Mouse (Mus musculus): ENCODE data around the gene Syt9. TPM values are rescaled to one million over a fixed set of nuclear protein-coding genes. Genes with fewer than 3 reads are reported as not detected.
A peak's percentile ranks its signal among the peaks of the same experiment; 100 is the strongest.

The Syt9 gene
- polyA plus RNA-seq (2012; rRNA removed) = 0.21 and 0.48 TPM in 2 replicates

DNA sequence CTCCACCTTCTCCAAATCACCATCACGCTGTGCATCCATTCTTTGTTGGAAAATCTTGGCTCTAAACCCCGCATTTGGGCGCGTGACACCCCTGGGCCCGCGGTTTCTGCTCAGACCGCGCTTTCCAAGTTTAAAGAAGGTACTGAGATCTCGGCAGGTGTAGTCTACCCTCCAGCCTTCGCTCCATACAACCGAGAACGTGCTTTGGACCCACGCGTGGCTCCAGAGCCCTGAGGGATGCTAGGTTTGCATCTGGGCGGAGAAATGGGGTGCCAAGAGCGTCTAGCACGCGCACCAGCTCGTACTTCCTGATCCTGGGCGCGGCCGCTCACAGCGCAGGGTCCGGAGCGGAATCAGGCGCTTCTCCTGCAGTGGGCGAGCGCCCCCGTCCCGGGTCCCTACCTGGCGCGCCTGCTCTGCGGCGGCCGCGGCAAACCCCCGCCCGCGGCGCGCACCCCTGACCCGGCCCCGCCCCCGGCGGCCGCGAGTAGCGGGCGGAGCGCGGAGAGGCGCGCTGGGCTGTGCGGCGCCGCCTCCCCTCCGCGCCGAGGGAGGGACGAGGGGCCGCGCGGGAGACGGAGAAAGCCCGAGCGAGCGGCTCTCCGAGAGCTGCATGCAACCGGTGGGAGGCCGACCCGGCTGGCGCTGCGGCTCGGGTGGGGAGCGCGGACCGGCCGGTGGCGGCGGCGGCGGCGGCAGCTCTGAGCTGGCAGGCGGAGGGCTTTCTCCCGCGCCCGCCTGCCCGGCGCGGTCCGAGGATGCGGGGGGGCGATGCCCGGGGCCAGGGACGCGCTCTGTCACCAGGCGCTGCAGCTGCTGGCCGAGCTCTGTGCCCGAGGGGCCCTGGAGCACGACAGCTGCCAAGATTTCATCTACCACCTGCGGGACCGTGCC is at the start of gene Syt9:
Syt9 (plus strand) TSS at position 497 of the 894 bp plus-strand sequence.
- DNase-seq = peak; percentile 30
- TF ChIP-seq POLR2A (IDR thresholded peaks at IDR 0.05; ENCODE audit: borderline replicate concordance, extremely low read depth, low read depth, low read length) (no peak), CTCF (IDR thresholded peaks at IDR 0.05; ENCODE audit: insufficient read depth, low read length) (no peak)
- 1% methylated on average over 81 of the region's 102 CpGs for WGBS

DNA sequence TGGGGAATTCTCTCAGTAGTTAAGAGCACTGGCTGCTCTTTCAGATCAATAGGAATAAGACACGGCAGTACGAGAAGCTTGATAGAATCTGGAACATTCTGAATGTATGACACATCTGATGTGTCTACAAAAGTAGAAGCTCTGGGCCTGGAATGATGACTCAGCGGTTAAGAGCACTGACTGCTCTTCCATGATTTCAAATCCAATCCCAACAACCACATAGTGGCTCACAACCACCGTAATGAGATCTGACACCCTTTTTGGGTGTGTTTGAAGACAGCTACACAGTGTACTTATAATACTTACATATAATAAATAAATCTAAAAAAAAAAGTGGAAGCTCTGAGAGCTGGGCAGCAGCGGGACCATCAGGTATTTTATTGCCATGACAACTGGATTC is 31.5 kb upstream of the Syt9 start:
- H3K4me3 ChIP-seq (replicated peaks; ENCODE audit: extremely low read depth, low read depth, low read length) = no peak overlapping the region
- 78% methylated on average over 5 of the region's 5 CpGs for WGBS
- no peaks in the 10 kb centered on the region for H3K4me1 ChIP-seq (ENCODE audit: control insufficient read depth, insufficient read depth, low read length)
- no peak for DNase-seq
- TF ChIP-seq POLR2A (IDR thresholded peaks at IDR 0.05; ENCODE audit: borderline replicate concordance, extremely low read depth, low read depth, low read length) (no peak), CTCF (IDR thresholded peaks at IDR 0.05; ENCODE audit: insufficient read depth, low read length) (no peak)

More for the DNA sequence above, at the start of gene Syt9:
- peaks cover 3% of the 10 kb centered on the region for H3K4me1 ChIP-seq (ENCODE audit: control insufficient read depth, insufficient read depth, low read length)
- H3K4me3 ChIP-seq (replicated peaks; ENCODE audit: extremely low read depth, low read depth, low read length) = peak within 1 kb of the TSS; percentile 54

DNA sequence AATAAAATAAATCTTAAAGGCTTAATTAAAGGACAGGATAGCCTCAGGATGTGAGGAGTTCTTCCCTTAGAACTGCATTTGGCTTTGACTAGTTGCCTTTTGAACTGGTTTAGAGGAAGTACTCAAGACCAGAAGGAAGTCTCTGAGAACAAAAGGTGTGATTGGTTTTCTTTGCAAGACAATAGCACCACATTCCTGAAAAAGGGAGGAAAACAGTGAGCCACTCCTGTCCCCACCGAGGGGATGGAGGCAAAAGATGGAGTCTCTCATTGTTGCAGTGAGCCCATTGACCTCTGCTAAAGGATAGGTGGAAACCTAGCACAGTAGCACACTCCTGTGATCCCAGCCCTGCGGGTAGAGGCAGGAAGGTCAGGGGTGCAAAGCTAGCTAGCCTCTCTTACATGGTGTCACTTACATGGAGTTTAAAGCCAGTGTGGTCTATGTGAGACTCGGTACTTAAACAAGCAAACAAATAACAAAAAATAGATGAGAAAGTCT is 30.9 kb upstream of the Syt9 start:
- TF ChIP-seq CTCF (IDR thresholded peaks at IDR 0.05; ENCODE audit: insufficient read depth, low read length) = no peak
- no peak for TF ChIP-seq POLR2A (IDR thresholded peaks at IDR 0.05; ENCODE audit: borderline replicate concordance, extremely low read depth, low read depth, low read length)

DNA sequence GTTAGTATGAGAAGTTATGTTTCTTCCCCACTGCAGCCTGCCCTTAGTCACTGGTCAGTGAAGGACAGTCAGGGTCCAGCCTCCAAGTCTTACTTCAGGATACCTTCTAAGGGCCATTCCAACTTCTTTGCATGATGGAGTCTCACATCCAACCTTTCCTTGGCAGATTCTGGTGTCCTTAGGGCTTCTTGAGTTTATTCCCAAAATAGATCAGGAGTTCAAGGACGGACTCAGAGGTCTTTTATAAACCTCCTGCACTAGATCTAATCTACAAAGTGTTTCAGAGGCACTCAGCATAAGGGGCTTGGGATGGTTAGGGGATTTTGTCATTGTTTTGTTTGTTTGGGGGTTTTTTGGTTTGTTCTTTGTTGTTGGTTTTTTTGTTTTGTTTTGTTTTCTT is 30.3 kb upstream of the Syt9 start:
- Histone ChIP-seq H3K4me1 (ENCODE audit: control insufficient read depth, insufficient read depth, low read length) (no peaks in the 10 kb centered on the region), H3K4me3 (replicated peaks; ENCODE audit: extremely low read depth, low read depth, low read length) (no peak overlapping the region)
- no peak for TF ChIP-seq CTCF (IDR thresholded peaks at IDR 0.05; ENCODE audit: insufficient read depth, low read length)
- DNase-seq = no peak
- WGBS = 44% methylated on average over 1 of the region's 1 CpGs

More for the DNA sequence above, 30.9 kb upstream of the Syt9 start:
- WGBS = 62% methylated on average over 3 of the region's 3 CpGs
- H3K4me3 ChIP-seq (replicated peaks; ENCODE audit: extremely low read depth, low read depth, low read length) = no peak overlapping the region
- DNase-seq = no peak
- H3K4me1 ChIP-seq (ENCODE audit: control insufficient read depth, insufficient read depth, low read length) = no peaks in the 10 kb centered on the region

DNA sequence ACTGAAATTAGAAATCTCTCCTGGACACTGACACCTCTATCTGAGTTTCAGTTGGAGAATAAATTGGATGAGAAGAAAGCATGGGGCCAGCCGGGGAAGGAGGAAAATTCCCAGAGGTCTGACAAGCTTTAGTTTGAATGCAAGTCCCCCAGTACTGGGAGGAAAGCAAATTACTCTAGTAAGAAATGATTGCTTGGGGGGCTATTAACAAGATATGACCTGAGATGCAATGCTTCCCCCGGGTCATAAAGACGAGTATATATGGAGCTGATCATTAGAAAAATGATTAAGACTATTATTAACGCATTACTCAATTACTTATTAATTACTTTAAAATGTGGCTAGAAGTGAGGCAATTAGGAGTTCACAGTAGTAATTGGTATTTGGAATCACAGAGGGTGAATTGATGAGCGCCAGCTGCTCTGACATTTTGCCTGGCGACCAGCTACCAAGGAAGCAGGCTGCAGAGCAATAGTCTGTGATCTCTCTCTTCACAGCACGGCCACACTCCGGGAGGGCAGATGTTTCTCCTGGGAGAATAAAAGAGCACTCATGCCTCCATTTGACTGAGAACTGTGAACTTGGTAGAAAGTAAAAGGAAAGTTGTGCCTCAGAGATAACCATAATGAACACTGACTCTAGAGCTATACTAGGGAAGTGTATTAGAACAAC is 28.9 kb upstream of the Syt9 start:
- no peak for DNase-seq

DNA sequence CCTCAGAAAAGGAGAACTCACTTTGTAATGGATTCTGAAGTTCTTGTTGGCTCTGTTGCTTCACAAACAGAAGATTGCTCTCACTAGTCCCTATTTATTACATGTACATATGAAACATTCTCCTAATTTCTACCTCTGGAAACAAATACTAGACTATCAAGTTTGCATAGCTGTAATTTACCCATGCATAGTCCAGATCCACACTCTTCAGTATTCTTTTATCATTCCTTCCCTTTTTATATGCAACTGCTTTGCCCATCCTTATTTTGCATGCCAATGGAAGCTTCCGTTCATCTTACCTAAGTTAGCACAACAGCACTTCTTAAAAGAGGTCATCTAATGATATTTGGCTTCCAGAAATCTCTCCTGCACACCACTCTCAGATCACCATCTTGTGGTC is 21.3 kb upstream of the Syt9 start:
- Histone ChIP-seq H3K4me1 (ENCODE audit: control insufficient read depth, insufficient read depth, low read length) (no peaks in the 10 kb centered on the region), H3K4me3 (replicated peaks; ENCODE audit: extremely low read depth, low read depth, low read length) (no peak overlapping the region)
- no peak for DNase-seq
- no peak for TF ChIP-seq CTCF (IDR thresholded peaks at IDR 0.05; ENCODE audit: insufficient read depth, low read length)
- no peak for TF ChIP-seq POLR2A (IDR thresholded peaks at IDR 0.05; ENCODE audit: borderline replicate concordance, extremely low read depth, low read depth, low read length)
- 76% methylated on average over 1 of the region's 1 CpGs for WGBS

More for the DNA sequence above, 28.9 kb upstream of the Syt9 start:
- H3K4me3 ChIP-seq (replicated peaks; ENCODE audit: extremely low read depth, low read depth, low read length) = no peak overlapping the region
- TF ChIP-seq CTCF (IDR thresholded peaks at IDR 0.05; ENCODE audit: insufficient read depth, low read length) (no peak), POLR2A (IDR thresholded peaks at IDR 0.05; ENCODE audit: borderline replicate concordance, extremely low read depth, low read depth, low read length) (no peak)
- WGBS = 58% methylated on average over 8 of the region's 8 CpGs
- no peaks in the 10 kb centered on the region for H3K4me1 ChIP-seq (ENCODE audit: control insufficient read depth, insufficient read depth, low read length)

DNA sequence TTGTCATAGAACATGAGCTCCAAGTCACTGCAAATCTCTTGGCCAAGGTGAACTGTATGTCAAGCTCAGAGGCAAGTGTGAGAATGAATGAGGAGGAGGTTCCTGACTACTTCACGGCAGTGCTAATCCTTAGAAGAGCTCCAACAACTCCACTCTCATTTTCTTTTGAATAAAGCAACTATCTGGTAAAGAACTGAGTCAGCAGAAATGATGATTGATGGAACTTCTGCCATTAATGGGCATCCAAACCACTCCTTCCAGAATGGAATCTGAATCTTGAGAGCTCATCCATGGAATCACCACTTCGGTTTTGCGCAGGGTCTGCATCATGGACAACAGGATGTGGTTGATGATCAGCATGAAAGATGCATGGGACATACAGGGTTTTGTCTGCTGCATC is 8.4 kb upstream of the Syt9 start:
- no peak for DNase-seq
- 92% methylated on average over 3 of the region's 3 CpGs for WGBS
- H3K4me3 ChIP-seq (replicated peaks; ENCODE audit: extremely low read depth, low read depth, low read length) = no peak overlapping the region
- H3K4me1 ChIP-seq (ENCODE audit: control insufficient read depth, insufficient read depth, low read length) = no peaks in the 10 kb centered on the region
- TF ChIP-seq POLR2A (IDR thresholded peaks at IDR 0.05; ENCODE audit: borderline replicate concordance, extremely low read depth, low read depth, low read length) = no peak
- TF ChIP-seq CTCF (IDR thresholded peaks at IDR 0.05; ENCODE audit: insufficient read depth, low read length) = no peak

DNA sequence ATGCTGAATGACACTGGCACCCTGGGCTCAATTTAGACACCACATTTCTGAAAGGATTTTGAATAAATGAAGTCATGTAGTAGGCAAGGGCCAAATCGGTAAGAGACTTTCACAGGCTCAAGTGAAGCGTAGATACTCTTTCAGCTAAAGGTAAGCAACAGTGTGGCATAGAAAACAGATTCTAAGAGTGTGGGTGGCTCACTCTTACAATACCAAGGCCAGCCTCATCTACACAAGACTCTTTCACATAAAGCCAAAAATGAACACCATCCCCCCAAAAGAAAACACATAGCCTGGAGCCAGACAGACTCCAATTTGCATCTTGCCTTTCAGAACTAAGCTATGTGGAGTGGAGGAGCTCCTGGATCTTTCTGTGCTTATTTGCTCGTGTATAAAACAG is 7.9 kb upstream of the Syt9 start:
- DNase-seq = no peak
- WGBS = 72% methylated on average over 3 of the region's 3 CpGs
- TF ChIP-seq CTCF (IDR thresholded peaks at IDR 0.05; ENCODE audit: insufficient read depth, low read length) (no peak), POLR2A (IDR thresholded peaks at IDR 0.05; ENCODE audit: borderline replicate concordance, extremely low read depth, low read depth, low read length) (no peak)
- H3K4me1 ChIP-seq (ENCODE audit: control insufficient read depth, insufficient read depth, low read length) = no peaks in the 10 kb centered on the region
- no peak overlapping the region for H3K4me3 ChIP-seq (replicated peaks; ENCODE audit: extremely low read depth, low read depth, low read length)

DNA sequence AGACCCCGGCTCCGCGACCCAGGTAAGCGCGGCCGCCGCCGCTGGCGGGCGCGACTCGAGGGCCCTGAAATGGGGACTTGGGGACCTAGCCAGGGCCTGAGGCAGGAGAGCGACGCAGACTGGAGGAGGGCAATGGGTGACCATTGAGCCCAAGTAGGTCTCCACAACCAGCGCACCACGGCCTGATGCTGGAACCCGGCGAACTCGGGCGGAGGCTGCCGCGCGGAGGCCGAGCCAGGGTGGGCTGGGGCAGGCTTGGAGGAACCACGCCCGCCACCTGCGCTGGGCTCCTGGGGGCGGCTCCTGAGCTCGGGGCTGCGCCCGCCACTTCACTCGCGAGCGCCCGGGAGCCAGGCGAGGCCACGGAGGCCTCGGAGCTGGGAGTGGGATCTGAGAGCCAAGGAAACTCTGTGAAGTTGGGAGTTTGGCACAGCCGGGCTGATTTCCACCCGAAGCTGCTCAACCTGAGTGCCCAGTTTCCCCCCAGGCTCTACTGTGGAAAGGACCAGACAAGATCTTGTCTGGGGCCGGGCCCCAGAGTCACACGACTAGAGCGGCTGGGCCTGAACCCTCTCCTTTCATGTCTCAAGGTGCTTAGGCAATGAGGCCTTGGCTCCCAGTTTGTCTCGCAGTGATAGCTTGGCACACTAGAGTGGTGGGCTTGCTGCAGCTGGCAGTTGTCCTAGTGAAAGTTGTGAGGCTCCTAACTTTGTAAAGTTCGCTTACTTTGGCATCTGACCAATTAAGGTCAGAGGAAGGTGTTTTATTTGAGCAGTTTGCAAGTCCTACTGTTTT is 795 bp downstream of the Syt9 start:
- WGBS = 3% methylated on average over 45 of the region's 45 CpGs
- H3K4me3 ChIP-seq (replicated peaks; ENCODE audit: extremely low read depth, low read depth, low read length) = peak overlapping the region; percentile 36

More for the DNA sequence above, 795 bp downstream of the Syt9 start:
- peaks cover 3% of the 10 kb centered on the region for H3K4me1 ChIP-seq (ENCODE audit: control insufficient read depth, insufficient read depth, low read length)
- TF ChIP-seq POLR2A (IDR thresholded peaks at IDR 0.05; ENCODE audit: borderline replicate concordance, extremely low read depth, low read depth, low read length) (no peak), CTCF (IDR thresholded peaks at IDR 0.05; ENCODE audit: insufficient read depth, low read length) (no peak)
- peak; percentile 5 for DNase-seq

All from lung, adult 2 months (tissue).